Mouse (Mus musculus): ENCODE measurements around the gene Dffb.

The Dffb gene

GRCm38 (mm10) chr4:153974431-153975291, at the start of gene Dffb, which contains the start of gene Cep104:
TSS of gene Dffb (minus strand) at chr4:153975126.
TSS of gene Cep104 (plus strand) at chr4:153975194.
- peak; percentile 94 for DNase-seq (ENCODE audit: low read depth)

DNA sequence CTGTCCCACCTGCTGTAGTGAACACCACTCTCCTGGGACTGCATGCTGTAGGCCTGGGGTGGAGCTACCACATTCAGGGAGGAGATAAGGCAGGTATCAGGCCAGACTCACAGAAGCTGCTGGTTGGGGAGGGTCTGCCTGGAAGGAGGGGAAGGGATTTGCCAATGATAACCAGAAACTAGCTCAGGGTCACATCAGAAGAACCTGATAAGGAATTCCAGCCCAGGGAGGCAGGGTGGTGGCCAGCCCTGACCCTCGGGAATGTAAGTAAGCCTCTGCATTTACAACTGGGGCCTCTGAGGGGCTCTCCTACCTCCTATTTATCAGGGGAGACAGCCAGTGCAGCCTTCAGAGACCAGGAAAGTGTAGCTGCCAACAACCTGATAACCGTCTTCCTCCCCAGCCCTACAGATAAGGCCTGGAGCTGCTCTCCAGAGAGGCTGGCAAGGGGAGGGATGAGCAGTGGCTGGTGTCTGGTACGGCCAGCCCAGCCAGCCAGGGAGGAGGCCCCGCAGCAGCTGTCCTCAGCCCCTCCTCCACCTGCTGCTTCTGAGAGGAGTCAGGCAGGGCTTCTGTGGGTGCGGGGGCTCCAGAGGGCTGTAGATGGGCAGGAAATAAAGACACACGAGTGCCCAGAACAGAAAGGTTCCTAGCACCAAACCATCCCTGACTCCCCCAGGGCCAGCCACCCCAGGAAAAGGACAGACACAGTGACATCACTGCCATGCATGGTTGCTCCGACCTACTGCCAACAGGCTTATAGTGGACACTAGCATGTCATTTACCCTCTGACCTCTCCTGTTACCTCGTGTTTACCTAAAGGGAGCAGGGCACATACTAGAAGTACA, 49.1 kb upstream of the Dffb start:
- DNase-seq (ENCODE audit: low read depth) = no peak

GRCm38 (mm10) chr4:154022844-154023243, 47.9 kb upstream of the Dffb start:
- DNase-seq (ENCODE audit: low read depth) = peak; percentile 40

DNA sequence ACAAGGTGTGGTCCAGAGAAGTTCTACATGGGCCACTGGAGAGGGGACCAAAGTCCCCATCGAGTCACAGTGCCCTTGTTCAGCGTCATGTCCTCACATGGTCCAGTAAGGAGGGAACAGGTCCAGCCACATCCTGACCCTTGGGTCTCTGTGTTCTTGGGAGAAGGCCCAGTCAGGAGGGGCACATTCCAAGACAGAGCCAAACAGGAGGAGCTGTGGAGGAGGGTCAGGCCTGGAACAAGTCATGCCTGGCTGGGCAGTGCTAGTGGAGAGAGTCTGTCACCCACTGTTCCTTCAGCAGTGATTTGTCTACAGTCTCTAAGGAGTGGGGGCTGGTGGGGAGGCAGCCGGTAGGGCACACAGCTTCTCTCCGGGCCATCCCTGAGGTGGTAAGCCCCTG, 47.5 kb upstream of the Dffb start:
- DNase-seq (ENCODE audit: low read depth) = peak; percentile 46

DNA sequence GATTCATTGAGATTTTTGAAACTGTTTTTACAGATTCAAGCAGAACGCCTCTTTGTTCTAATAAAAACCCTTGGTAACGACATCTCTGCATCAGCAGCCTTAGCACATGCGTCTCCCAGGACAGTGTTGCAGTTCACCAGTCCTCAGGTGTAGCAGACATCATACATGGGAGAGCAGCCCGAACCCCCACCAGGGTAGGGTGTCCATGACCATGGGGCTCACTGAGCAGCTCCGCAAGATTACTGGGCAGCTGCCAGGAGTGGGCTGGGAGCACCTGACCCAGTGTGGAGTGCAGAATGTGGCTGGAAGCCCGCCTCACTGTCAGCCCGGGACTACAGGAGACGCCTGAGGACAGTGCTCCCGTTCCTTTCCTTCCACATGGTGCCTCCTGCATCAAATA, 46.5 kb upstream of the Dffb start:
- DNase-seq (ENCODE audit: low read depth) = no peak

DNA sequence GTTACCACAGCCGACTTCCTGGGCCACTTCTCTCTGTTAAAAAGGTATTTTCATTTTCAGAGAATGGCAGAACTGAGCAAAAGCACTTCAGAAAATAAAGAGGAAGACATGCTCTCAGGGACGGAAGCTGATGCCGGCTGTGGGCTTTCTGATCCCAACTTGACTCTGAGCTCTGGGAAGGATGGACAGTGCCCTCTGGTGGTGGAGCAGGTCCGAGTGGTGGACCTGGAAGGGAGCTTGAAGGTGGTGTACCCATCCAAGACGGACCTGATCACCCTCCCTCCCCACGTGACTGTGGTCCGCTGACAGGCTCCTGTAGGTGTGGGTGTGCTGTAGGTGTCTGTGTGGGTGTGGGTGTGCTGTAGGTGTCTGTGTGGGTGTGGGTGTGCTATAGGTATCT, 44.6 kb upstream of the Dffb start:
- DNase-seq (ENCODE audit: low read depth) = peak; percentile 71

DNA sequence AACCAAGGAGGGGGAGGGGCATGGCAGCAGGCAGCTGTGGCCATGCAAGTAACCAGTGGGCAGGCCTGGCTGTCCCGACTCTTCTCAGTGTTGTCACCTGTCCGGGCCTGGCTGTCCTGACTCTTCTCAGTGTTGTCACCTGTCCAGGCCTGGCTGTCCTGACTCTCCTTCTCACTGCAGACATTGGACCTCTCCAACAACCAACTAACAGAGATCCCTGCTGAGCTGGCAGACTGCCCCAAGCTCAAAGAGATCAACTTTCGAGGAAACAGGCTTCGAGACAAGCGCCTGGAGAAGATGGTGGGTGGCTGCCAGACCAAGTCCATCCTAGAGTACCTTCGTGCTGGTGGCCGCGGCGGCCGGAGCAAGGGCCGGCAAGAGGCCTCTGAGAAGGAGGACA, 40.5 kb upstream of the Dffb start:
- no peak for DNase-seq (ENCODE audit: low read depth)

GRCm38 (mm10) chr4:154012132-154012882, 37.4 kb upstream of the Dffb start:
- peak; percentile 35 for DNase-seq (ENCODE audit: low read depth)

DNA sequence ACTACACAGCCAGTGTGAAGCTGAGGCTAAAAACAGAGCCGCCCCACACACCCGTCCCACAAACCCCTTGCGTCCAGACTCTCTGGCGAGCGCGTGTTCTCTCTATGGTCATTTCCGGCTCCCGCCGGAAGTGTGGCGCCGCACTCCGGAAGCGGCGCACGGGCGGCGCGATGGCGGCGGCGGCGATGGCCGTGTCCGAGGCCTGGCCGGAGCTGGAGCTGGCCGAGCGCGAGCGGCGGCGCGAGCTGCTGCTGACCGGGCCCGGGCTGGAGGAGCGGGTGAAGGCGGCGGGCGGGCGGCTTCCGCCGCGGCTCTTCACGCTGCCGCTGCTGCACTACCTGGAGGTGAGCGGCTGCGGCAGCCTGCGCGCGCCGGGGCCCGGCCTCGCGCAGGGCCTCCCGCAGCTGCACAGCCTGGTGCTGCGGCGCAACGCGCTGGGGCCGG, 36.7 kb upstream of the Dffb start, which contains the start of gene Lrrc47:
TSS of gene Lrrc47 (plus strand) at position 86 of the 444 bp plus-strand sequence.
- DNase-seq (ENCODE audit: low read depth) = peak; percentile 87

- no peak for DNase-seq (ENCODE audit: low read depth)
These were observed 36.1 kb upstream of the Dffb start for GRCm38 (mm10) chr4:154010907-154011645.

DNA sequence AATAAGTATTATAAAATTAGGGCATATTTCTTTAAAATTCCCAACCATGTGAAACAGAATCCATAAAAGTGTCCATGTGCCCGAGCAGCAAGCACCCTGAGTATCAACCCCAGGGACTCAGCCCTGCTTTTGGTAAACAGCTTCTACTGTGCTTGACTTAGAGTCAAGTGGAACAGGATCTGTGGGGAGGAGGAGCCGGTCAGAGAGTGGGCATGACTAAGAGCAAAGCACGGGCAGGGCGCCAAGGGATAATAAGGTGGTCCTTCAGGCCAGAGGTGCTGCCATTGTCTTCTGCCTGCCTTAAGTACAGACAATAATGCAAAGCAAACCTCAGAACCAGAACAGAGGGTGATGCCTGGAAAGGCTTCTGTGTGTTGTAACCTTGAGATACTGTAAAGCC, 32.8 kb upstream of the Dffb start:
- DNase-seq (ENCODE audit: low read depth) = no peak

DNA sequence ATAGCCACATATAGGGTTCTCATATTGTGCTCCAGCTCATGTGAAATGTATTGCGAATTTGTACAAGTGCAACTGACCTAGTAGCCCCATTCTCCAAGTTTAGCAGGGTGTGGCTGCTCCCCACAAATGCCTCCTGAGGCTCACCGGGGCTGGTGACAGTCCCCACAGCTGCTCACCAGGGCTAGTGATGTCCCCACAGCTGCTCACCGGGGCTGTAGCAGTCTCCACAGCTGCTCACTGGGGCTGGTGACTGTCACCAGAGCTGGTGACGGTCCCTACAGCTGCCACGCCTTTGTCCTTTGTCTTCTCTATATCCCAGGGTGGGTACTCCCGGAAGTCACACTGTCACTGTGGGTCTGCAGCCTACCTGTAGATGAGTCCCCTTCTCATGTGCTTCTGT, 31.3 kb upstream of the Dffb start:
- no peak for DNase-seq (ENCODE audit: low read depth)

GRCm38 (mm10) chr4:154005488-154005887, 30.6 kb upstream of the Dffb start:
- DNase-seq (ENCODE audit: low read depth) = no peak

GRCm38 (mm10) chr4:153993505-153993904, 18.6 kb upstream of the Dffb start:
- DNase-seq (ENCODE audit: low read depth) = peak; percentile 10

DNA sequence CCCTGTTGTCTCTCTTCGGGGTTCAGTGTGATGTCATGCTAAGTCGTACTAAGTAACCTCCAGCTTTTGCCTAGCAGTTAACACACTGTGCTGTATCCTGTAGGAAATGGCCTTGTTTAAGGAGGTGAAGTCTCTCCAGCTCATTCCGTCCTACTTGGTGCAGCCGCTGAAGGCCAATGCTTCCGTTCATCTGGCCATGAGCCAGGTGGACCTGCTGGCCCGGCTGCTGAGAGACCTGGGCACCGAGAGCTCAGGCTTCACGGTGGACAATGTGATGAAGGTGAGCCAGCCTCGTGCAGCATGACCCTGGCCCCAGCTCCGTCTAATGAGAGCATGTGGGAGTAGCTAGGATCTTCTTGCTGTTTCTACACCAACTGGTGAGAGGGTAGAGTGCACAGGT, 17.8 kb upstream of the Dffb start:
- DNase-seq (ENCODE audit: low read depth) = no peak

- no peak for DNase-seq (ENCODE audit: low read depth)
These were observed 5.5 kb upstream of the Dffb start for GRCm38 (mm10) chr4:153980470-153980869.

GRCm38 (mm10) chr4:153979243-153979642, 4.3 kb upstream of the Dffb start:
- DNase-seq (ENCODE audit: low read depth) = no peak

GRCm38 (mm10) chr4:153975768-153976167, 842 bp upstream of the Dffb start:
- peak; percentile 6 for DNase-seq (ENCODE audit: low read depth)

GRCm38 (mm10) chr4:153975292-153975662, 351 bp upstream of the Dffb start:
- DNase-seq (ENCODE audit: low read depth) = no peak

GRCm38 (mm10) chr4:153968063-153968462, 6.9 kb downstream of the Dffb start:
- DNase-seq (ENCODE audit: low read depth) = no peak

- no peak for DNase-seq (ENCODE audit: low read depth)
These were observed 7.4 kb downstream of the Dffb start for GRCm38 (mm10) chr4:153967556-153967955.

All from NIH3T3 (cell line).